Mouse (Mus musculus) fat pad, adult 2 months (tissue): ENCODE results near the gene Oxct2b.
"Not testable (repeated sequence)": the region's sequence is repeated elsewhere in the genome, so short reads cannot be mapped to it uniquely, and the experiment has no call there.

ENCODE experiments used
- DNase-seq: peaks from one replicate; pipeline ENCODE4 v3.0.0-alpha.2; 2011; ENCODE audit warnings: low read depth, low spot score; ENCODE audit errors: extremely low read depth

The Oxct2b gene

DNA sequence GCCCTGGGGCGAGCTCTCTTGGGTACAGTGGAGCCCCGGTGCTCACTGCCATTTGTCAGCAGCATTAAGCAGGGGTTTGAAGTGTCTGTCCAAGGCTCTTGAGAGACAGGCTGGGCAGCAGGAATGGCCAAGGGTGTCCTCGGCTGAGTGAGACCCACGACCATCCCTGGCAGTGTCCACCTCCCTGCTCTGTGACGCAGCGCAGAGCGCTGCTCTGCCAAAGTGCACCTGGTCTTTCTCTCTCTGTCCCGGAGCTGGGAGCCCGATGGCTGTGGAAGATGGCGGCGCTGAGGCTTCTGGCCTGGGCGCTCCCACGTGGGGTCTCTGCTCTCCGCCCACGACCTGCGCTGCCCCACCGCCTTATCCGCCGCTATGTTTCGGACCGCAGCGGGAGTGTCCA lies at the start of gene Oxct2b:
Gene Oxct2b (plus strand): TSS at position 256 of the 400 bp plus-strand sequence.
- no peak for DNase-seq

DNA sequence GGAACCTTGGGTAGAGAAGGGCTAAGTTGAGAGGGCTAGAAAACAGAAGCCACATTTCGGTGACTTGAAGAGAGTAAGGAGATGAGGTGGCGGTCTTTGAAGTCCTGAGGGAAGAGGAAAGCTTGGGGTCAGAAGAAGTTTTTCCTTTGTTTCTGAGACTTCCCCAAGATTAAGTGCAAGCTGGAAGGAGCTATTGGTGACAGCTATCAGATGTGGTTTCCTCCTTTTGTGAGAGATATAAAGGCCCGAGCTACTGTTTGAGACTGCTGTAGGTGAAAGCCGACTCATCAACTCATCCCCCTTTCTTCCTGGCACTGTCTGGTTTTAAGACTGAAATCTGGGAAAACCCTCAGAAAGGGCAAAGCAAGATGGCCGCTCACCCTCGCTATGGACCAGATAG lies 47.4 kb upstream of the Oxct2b start:
- no peak for DNase-seq

DNA sequence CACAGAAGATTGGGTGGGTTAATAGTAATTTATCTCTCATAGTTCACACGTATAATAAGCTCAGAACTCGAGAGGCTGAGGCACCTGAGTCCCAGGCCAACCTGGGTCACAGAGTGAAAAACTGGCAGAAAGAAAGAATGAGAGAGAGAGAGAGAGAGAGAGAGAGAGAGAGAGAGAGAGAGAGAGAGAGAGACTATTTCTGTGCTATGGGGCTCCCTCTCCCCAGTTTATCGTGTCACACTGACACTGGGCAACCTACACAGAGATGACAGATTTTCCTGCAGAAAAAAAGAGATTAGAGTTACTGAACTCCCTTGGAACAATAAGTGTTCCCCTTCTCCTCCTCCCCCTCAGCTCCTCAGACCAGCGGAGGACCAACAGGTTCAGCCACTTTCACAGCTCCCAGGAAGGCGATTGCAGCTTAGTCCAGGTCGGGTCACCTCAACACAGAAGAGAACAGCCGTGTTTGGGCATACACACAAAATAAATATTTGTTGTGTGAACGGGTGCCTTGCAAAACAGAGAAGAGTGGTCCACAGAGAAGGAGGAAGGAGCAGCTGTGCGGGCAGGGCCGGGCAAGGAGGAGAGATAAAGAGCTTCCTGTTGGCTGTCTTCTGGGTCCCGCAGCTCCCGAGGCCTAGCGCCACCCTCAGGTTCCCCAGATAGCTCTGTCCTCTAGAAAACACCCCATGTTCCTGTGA lies 44.6 kb upstream of the Oxct2b start:
- no peak for DNase-seq

DNA sequence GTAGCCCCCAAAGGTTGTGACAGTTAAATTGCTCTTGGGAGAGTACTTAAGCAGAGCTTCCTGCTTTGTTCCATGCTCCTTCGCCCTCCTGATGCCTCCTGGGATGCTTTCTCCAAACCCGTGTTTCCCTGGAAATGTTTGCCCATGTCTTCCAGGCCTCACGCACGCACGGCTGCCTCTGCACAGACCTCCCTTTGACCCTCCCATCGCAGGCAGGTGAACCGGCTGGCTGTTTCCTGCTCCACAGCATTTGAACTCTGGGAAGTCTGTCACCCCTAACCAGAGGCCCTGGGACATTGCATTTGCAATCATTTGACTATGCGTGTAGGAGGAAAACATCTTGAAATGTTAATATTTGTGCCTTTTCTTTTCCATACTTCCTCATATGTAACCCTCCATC lies 39.1 kb upstream of the Oxct2b start:
- no peak for DNase-seq

DNA sequence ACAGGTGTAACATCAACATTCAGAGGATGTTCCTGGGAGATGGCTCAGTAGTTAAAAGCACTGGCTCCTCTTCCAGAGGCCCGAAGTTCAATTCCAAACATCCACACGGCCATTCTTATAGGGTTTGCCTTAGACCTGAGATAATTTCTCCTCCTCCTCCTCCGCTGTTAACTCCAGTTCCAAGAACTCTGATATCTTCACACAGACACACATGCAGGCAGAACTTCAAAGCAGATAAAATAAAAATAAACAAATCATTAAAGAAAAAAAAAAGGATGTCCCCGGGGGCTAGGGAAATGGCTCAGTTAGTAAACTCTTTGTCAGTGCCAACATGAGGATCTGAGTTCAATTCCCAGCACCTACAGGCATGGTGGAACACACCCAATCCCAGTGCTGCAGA lies 37.8 kb upstream of the Oxct2b start:
- DNase-seq = no peak

DNA sequence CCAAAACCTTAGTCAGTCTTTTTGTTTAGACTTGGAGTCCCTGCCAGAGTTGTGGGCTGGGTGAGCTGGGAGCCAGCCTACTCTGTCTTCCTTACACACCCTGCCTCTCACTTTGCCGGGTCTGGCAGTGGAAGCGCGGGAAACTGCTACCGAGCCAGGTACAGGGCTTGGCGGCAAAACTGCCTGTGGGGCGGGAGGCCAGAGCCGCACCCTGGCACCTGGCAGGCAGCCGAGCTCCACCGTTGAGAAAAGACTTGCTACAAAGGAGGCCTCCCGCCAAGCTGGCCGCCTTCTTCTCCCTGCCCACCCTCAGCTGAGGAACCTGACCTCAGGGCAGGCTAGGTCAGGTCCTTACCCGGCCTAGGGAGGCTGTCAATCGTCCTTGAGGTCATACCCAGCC lies 35.3 kb upstream of the Oxct2b start:
- DNase-seq = no peak

DNA sequence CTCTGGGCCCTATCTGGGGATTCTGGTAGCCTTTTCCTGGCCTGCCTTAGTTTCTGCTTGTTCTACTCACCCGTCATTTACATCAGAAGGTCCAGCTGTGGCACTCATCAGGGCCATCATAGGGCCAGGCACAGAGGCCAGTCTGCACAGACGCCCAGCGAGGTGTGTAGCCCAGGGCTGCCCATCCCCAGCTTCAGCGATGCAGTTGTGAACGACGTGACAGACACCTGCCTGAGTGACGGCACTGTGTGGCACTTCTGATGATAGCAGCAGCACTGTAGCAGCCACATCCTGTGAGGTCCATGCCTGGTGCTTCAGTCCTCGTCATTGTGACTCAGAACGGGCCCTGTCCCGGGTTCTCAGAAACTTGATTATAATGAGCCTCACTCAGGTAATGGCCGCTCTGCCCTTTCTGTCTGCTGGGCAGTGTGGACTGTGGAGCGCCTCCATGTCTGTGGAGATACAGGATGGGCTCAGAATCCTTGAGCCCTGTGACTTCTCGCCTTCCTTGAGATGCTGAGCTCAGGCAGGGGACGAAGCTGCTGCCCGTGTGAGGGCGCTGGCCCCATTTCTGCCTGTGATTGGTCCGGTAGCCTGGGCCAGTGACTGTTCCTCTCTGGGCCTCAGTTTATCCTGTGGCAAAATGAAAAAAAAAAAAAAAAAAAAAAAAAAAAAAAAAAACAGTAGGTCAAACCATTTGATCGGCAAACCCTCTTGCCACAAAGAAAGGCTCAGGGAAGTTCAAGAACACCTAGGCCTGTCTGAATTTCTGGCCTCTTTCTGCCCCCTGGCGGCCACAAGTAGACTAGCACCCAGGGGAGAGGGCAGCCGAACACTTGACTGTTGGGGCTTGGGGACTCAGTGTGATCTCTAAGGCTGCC lies 33.5 kb upstream of the Oxct2b start:
- no peak for DNase-seq

DNA sequence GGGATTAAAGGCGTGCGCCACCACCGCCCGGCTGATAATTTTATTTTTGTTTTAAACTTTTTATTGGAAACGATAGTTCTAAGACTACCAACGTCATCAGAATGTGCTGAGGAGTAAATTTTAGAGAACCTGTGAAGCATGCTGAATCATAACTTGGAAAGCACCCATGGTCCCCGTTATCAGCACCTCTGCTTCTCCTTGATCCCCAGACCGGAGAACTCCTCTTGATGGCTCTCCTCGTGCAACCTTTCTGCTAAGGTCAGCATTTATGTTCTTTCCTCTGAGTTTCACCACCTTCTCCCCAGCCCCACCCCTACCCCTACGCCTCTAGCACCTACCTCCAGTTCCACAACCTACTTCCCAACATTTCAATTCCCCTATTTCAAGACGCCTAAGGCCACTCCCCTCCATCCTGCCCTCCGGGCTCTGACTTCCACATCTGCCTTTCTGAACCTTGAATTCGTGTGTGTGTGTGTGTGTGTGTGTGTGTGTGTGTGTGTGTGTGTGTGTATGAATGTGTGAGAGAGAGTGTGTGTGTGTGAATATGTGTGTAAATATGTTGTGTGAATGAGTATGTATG lies 32.7 kb upstream of the Oxct2b start:
- DNase-seq = no peak

DNA sequence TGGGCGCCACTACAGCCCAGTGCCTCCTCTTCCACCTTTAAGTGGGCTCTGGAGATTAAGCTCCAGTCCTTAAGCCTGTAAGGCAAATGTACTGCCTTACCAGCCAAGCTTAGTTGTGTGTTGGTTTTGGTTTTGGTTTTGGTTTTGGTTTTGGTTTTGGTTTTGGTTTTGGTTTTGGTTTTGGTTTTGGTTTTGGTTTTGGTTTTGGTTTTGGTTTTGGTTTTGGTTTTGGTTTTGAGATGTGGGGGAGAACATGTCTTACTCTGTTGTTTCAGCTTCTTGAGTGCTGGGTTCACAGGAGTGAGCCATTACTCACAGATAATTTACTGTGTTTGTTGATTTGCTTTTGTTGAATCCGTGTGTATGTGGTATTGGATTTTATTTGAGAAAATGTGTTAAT lies 30.8 kb upstream of the Oxct2b start:
- DNase-seq = no peak

DNA sequence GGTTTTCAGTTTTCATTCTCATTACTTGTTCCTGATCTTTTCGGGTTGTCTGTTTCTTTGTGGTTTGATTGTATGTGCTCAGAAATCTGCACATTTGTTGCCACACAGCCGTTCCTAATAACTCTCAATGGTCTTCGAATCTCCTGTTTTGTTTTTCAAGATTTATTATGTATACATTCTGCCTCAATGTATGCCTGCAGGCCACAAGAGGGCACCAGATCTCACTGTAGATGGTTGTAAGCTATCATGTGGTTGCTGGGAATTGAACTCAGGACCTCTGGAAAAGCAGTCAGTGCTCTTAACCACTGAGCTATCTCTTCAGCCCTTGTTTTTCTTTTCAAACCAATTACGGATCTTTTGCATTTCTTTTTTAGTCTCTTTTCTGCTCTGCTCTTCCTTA lies 29.7 kb upstream of the Oxct2b start:
- no peak for DNase-seq

DNA sequence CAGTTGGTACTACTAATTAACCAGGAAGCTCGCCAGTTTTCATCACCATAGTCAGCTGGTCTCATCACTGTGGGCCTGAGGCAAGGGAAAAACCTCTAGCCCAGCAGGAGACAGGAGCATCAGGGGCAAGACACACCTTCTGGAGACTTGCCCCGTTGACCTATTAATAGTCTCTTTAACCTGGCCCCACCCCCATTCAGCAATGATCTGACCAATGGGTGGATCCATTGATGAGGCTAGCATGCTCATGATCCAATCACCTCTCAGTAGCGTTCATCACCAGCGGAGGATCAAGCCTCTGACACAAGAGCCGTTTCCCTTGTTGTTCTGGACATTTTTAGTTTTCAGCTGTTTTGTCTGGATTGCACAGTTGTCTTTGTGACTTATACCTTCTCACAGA lies 23.4 kb upstream of the Oxct2b start:
- no peak for DNase-seq

DNA sequence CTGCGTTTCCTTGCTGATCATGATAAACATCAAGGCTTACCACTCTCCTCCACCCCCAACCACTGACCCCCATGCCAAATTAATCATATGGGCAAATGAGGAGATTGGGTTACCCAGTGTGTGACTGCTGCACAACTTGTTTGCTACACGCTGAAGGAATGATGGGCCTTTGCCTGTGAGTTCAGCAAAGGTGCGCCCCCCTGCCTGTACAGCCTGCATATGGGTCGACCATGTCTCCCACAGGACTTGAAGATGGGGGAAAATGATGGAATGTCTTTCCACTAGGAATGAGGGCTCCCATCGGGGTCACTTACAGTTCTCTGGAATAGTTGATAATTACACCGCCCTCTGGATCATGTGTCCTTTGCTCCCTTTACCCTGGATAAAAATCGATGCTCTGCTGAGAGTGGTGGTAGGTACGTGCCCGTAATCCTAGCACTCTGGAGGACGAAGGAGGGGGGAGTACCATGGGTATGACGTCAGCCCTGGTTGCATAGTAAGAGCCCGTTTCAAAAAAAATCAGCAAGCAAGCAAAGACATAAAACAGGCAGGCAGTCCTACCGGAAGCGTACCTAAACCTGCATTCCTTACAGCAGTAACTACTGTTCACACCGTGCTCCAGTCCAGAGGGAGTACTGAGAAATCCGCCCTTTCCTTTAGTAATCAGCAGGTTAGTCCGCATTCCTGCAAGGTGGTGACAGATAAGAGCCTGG lies 22.8 kb upstream of the Oxct2b start:
- no peak for DNase-seq

DNA sequence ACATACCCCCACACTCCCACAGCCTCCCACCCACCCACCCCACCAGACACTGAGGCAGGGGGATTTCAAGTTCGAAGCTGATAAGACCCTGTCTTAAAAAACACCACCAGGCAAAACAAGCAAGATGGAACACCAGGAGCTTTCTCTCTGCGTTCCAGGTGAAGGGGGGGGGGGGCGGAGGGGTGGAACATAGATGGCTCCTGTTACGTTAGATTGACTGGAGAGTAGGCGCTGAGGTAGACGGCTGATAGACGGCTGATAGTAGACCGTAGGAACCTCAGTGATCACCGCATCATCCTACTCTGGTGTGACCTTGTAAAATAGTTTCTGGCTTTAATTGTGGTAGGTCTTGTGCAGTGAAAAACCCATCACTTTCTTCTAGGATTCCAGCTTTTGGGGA lies 22.2 kb upstream of the Oxct2b start:
- no peak for DNase-seq

DNA sequence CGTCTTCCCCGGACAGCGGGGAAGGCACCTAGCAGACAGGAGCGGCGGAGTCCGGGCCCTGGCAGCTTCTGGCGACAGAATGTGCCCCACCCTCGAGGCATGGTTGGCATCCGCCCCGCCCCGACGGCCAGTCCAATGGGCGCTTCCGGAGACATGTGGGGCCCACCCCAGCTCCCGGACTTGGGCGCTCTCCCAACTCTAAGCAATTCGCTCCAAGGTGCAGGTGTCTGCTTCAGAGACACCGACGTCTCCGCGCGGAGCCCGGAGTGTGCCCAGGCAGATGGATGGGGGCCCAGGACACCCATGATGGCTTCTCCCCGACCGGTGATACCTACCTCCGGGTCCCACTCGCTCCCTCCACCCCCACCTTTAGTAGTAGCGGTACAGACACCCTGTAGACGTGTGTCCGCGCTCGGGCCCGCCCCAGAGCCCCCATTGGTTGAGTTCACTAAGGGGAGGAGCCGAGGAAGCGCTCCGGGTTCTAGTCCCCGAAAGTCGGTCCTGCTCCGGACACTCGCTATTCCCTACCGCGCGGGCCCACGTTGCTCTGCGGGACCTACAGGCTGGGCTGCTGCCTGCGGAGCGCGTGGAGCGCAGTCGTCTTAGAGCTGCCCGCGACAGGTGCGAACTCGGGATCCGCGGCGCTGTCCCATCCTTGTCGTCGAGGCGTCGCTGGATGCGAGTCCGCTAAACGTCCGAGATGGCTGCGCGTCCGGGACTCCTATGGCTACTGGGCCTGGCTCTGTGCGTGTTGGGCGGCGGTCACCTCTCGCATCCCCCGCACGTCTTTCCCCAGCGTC lies 11.2 kb upstream of the Oxct2b start, which contains the start of gene Bmp8b:
Gene Bmp8b (plus strand): TSS at position 515 of the 800 bp plus-strand sequence.
- DNase-seq = no peak

DNA sequence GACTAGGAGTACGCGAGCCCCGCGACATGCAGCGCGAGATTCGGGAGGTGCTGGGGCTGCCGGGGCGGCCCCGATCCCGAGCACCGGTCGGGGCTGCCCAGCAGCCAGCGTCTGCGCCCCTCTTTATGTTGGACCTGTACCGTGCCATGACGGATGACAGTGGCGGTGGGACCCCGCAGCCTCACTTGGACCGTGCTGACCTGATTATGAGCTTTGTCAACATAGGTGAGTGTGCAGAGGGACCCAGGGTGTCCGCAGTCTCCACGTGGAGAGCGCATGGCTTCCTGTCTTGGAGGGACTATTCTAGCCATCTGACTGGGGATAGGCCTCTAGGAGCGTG lies 10.6 kb upstream of the Oxct2b start:
- no peak for DNase-seq

DNA sequence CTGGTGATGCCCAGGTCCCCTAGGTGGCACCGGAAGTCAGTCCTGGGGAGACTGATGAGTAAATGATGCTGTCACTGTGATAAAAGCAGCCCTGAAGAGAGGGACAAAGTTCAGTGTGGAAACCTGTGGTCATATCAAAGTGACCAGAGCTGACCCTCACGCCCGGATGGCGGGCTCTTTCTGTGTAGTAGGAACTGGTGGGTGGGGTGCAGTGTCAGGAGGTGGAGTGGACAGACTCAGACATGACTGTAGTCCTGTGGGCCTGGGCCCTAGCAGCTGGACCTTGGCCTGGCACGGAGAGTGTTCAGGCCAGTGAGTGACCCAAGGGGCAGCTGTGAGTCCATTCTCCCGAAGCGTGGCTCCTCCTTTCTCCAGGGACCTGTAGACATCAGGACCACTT lies 10.1 kb upstream of the Oxct2b start:
- DNase-seq = not testable (repeated sequence)

DNA sequence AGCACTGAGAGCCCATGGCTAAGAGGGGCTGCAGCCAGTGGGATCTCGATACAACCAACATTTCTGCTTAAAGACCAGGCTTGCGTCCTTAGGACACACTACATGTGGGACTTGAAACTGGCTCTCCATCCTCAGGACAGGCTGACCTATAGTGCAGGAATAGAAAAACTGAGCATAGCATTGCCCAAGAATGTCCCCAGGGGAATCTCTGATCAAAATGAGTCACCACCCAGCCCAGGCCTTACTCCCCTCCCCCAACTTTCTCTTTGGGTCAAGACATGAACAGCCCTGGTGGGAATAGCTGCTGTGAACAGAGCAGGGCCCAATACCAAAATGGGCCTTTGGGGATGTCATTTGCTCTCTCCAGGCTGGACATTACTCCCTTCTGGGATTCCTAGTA lies 9.2 kb upstream of the Oxct2b start:
- DNase-seq = no peak

DNA sequence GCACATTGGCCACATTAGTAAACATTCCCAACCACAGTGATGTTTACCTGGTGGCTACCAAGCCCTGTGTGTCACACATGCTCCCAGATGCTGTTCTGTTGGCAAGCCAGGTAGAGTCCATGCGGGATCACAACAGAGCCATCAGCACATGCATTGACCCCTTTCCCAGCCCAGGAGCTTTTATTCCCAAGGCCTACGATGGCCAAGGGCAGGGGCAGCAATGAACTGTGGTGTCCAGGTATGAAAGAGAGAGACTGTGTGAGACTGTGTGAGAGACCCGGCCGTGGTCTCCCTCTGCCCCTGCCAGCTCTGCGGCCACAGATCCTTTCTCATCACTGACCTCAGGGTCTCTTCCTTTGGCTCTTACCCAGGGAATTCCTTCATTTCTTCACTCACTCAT lies 8.0 kb upstream of the Oxct2b start:
- no peak for DNase-seq

DNA sequence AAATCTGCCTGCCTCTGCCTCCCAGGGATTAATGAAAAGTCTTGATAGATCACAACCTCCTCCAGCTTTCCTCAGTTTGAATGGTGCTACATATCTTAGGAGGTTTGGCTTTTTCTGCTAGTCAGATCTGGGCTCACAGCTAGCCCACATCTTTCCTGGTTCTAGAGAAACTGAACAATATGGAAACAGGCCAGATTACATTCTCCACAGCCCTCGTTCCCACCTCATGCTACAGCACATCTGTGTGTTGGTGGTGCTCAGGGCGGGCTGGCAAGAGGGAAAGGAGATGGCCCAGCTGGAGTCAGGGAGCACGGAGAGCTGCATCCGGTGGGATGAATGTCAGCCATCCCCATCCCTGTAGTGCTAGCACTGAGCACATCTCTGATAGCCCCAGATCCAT lies 5.3 kb upstream of the Oxct2b start:
- DNase-seq = no peak

DNA sequence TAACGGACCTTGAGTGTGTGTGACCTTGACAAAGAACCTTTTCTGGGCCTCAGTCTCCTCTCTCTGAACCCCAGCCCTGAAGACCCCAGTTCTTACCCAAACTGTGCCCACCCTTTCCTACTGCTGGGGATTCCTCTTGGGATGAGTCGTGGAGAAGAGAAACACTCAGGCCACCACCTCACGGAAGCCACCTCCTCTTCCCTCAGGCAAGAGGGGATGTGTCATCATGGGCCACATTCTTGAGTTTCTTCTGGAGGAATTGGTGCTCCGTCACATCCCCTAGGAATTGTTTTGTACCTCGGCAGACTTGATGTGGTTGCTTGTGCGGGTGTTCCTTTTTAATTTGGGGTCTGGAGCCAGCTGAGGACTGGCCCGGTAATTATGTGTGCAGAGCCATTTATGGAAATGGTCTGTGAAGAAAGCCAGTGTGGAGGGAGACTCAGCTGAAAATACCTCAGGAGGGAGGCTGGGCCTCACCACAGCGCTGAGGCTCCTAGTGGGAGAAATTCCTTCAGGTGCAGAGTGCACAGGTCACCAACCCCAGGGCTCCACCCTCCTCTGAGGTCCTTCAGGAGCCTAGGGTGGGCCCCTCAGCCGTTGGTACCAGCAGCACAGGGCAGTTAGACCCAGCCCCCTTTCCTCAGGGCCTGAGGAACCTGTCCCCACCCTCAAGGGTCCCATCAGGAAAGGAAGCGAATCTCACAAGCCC lies 4.6 kb upstream of the Oxct2b start:
- DNase-seq = not testable (repeated sequence)
